Mouse (Mus musculus) retina, postnatal 7 days (tissue): ENCODE measurements around the gene Mat2a.
"Not testable (repeated sequence)": the region's sequence is repeated elsewhere in the genome, so short reads cannot be mapped to it uniquely, and the experiment has no call there.

Experiments
- DNase-seq: peaks from one replicate; pipeline ENCODE4 v3.0.0-alpha.2; 2012; ENCODE audit warnings: low read depth, low spot score

The Mat2a gene

DNA sequence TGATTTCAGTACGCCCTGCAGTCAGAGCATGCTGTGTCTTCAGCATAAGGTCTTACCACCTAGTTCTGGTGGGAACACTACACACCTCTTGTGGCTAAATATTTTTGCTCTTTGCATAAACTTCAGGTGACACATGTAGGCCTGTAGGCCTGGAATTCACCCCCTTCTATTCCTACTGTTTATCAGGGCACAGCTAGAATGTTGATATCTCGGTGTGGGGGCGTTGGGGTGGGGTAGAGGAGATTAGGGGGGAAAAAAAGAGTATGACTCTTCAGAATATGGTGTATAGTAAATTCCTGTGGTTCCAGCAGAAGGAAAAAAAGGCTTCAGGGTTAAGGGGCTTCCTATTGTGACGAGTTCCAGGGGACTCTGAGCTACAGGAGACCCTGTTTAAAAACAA lies 17.2 kb upstream of the Mat2a start:
- no peak for DNase-seq

DNA sequence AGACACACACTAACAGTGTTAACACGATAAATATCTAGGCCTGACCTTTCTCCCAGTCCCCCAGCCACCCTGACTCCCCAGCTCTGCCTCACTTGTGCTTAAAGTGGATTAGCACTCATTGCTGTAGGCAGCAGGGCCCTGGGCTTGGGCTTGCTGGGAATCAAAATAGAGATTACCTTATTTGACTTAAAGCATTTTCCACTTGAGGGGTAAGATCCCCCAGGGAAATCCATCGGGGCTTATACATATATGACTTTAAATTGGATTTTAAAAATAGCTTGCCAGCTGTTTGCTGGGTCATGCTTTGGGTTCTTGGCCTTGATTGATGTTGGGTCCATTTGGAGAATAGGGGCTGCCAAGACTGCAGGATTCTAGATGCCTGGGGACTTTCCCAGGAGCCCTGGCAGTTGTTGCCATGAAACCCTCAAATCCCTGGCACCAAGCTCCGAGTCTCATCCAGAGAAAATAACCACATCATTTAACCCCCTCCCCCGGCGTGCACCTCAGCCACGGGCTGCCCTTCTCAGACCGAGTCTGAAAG lies 15.5 kb upstream of the Mat2a start:
- no peak for DNase-seq

DNA sequence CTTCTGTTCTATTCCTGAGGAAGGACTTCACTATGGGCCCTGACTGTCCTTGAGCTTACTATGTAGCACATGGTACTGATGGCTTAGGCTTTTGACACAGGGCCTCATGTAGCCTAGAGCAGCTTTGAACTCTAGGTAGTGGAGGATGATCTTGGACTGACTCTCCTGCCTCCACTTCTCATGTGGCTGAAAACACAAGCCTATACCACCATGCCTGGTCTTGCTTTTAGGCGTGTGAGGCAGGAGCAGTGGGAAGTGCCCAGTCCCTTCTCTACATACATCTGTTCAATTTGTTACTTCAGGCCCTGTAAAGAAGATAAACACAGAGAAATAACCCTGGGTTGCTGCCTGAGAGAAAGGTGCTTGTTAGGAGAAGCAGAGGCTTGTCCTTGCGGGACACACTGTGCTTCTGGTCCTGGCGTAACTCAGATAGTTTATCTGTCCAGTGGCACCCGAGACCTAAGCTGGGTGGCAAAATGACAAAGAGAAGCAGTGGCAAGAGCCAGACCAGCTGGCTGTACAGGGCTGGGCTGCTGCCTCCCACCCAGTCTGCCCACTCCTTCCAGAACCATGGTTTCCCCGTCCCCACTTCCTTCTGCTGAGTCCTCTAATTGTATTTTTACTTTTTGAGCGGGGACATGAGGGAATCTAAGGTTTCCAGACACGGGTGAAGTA lies 14.9 kb upstream of the Mat2a start:
- DNase-seq: no peak

DNA sequence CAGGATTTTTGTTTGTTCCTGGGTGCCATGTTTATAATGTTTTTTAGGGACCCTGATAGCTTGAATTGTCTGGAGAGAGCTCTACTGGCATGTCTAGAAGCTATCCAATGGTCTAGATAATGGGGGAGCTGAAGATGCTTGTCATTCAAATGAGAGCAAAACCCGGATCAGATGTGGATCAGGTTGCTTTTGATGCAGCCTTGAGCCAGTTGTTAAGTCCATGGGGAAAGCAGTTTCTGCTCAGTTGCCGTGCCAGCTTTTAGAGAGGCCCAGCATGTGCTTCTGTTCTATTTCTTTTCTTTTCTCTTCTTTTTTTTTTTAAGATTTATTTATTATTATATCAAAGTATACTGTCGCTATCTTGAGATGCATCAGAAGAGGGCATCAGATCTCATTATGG lies 14.2 kb upstream of the Mat2a start:
- DNase-seq: no peak

DNA sequence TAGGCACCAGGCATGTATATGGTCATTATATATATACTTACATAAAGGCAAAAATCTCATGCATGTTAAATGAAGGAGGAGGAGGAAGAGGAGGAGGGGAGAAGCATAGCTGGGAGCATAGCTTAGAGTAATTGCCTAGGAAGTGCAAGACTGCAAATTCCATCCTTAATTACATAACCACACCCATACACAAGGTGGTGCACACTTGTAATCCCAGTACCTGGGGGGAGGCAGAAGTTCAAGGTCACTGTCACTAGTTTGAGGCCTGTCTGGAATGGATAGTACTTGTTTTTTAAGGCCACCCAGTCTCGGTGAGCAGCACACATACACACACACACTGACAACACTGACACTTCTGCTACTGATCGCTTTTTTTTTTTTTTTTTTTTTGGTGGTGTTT lies 13.0 kb upstream of the Mat2a start:
- DNase-seq: no peak

DNA sequence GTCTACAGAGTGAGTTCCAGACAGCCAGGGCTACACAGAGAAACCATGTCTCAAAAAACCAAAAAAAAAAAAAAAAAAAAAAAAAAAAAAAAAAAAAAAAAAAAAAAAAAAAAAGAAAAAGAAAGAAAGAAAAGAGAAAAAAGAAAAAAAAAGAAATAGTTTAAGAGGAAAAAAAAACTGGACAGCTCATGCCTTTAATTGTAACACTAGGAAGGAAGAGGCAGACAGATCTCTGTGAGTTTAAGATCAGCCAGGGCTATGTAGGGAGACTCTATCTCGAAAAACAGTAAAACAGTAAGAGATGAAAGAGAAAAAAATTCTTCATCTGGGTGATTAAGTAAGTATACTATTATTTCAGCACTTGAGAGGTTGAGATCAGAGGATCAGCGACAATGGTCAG lies 12.4 kb upstream of the Mat2a start:
- not testable (repeated sequence) for DNase-seq

DNA sequence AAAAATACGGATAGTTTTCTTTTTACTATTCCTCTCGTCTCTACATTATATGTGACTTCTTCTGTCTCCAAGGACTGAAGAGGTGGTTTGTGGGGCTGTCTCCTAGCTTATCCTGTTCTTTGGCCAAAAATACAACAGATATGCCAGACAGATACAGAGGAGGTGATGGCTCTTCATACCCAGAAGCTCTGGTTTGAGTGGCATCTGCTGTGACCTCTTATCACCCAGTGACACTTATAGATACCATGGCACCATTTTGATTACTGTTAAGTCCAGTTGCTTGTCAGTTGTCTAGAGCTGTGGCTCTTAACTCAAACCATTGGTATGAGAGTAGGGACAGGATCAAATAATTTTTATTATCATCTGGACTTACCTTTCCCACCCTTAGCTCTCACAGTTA lies 8.1 kb upstream of the Mat2a start:
- no peak for DNase-seq

DNA sequence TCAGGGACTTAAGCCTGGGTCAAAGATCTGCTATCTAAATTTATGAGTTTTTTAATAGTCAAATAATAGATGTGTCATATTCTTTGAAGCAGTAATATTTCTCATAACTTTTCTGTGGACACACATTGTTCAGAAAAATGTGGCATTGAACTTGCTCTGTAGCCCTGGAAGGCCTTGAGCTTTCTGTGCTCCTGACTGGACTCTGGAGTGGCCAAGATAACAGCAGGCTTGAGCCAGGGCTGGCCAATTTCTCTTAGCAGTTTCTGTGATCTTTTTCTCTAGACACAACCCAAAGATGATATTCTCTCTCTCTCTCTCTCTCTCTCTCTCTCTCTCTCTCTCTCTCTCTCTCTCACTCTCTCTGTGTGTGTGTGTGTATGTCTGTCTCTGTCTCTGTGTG lies 5.7 kb upstream of the Mat2a start:
- no peak for DNase-seq

DNA sequence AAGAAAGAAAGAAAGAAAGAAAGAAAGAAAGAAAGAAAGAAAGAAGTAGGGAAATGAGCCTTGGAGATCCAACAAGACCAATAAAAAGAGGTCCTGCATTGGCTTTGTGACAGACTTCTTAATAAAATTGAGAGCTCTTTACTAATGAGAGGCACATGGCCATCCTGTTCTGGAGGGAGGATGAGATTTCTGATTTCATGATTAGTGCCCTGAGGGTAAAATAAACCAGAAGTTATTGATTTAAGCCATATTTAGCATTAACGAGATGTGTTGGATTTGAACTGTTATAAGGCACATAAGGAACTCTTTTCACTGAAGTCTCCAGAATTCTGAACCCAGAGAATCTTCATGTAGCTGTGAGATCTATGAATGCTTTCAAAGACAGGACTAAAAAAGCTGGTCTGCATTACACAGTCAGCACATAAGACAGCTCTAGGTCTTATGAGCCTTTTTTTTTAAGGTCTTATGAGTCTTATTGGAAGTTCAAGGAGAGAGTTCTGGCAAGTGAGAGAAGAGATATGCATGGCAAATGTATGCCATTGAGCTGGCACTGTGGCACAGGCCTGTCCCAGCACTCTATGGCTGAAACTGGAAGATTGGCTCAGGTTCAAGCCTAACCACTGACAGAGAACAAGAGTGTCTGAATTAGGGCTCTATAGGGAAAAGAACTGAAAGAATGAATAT lies 3.7 kb upstream of the Mat2a start:
- no peak for DNase-seq

DNA sequence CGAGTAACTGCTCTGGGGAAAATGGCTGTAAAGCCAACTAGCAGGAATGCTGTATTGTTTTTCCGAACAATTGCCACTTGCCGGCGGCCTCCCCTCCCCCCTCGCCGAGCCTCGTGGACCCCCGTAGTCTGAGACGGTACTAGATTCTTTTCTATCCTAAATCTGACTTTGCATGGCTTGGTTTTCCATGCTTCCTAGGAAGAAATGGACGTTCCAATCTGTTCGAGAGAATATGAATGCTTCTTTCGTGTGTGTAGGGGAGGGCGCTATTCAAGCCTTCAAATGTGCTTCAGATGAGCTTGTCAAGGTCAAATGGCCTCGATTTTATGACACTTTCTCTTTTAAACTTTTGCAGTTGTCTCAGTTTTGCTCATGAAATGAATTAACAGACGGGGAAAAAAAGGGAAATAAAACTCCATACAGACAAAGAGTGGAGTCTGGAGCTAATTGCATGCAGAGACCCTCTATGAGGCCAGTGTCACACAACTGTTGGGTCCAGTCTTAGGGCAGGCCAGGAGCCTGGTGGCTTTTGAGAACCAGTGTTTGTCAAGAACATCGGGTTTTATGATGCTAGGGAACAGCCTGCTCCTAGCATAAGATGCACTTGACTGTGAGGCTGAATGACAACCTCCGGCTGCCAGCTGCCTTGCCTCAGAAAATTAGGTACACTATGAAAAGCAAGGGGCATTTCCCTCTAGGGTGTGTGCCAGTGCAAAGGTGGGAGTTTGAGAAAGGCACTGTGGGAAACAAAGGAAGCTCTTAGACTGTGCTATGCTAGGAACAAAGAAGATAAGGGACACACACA lies 1.0 kb upstream of the Mat2a start:
- DNase-seq: no peak

DNA sequence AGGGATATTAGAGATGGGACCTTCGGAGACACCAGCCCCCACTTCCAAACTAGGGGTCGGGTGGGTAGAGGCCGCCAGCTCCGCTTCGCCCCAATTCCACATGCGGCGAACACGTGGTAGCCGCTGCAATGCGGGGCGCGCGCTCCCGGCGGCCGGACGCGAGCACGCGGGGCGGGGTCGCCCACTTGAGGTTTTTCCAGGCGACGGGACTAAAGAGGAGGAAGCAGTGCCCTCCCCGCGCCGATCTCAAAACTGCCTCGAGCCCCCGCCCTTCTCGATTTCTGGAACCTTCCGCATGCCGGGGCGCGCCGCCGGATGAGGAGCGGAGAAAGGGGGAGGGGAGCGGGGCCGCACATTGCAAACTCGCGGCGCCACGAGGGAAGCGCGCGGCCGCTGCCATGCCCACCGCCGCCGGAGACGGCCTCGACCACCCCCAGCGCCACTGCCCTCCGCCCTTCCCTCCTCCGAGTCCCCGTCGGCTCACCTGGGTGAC lies 450 bp downstream of the Mat2a start:
- DNase-seq: peak; percentile 69

DNA sequence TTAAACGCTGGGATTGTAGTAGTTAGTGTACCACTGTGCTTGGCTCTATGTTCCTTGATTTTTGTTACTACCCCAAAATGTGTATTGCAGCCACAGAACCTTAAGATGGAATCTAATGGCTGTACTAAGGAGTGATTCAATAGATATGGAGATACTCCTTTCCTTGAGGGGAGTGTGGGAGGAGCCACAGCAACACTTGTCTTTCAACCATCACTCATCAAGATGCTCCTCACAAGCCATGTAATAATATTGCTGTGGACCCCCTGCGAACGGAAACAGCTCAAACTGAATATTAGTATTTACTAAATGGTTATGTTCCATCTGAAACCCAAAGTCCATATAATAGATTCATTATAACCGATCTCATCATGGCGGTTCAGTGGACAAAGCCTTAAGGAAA lies 1.1 kb downstream of the Mat2a start:
- no peak for DNase-seq

DNA sequence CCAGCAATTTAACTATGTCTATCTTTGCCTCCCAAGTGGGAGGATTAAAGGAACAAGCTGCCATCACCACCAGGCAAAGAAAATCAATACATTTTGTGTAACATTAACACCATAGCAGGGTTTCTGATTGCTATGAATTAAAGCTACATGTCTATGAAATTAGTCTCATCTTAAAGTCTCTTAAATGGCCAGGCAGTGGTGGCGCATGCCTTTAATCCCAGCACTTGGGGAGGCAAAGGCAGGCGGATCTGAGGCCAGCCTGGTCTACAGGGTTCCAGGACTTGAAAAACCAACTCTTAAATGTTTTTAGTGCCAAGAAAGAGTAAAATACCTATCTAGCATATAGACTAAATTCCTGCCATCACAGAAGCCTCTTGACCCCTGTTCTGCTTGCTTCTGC lies 7.2 kb downstream of the Mat2a start:
- no peak for DNase-seq

DNA sequence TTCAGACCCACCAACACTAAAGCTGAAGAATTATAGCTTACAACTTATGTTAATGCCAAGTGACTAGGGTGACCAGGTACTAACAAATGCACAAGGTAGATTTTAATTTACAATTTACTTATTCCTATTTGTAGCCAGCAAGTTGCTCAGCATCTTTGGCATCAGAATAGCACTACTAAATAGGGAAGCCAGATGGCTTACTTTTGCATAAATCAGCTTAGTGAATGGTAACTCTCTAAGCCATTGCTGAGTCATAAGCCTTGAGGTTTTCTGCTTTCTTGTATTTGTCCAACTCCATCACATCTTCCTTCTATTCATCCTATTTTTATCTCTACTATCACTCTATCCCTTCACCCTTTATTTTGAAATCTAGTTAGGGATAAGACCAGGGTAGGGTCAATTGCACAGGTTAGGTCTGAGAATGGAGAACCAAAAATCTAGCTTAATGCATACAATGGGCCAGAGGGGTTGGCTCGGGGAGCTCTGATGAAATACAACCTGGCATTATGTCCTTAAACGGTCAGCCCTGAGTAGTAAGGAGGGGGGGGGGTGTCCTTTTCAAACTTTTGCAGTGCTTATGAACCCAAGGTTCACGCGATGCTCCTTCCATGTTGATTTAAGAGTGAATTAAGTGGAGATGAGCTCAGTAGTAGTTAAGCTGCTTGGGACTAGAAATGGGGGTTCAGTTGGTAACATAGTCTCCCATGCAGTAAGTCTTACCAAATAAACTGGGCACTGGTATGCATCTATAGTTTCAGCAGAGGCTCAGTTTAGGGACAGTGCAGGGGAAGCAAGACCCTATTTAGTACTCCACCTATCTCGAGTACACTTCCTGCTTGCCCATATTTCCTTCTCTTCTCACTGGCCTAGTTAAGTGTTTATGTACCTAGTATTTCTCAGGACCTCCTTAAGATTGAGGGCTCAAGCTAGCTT lies 8.1 kb downstream of the Mat2a start:
- no peak for DNase-seq

DNA sequence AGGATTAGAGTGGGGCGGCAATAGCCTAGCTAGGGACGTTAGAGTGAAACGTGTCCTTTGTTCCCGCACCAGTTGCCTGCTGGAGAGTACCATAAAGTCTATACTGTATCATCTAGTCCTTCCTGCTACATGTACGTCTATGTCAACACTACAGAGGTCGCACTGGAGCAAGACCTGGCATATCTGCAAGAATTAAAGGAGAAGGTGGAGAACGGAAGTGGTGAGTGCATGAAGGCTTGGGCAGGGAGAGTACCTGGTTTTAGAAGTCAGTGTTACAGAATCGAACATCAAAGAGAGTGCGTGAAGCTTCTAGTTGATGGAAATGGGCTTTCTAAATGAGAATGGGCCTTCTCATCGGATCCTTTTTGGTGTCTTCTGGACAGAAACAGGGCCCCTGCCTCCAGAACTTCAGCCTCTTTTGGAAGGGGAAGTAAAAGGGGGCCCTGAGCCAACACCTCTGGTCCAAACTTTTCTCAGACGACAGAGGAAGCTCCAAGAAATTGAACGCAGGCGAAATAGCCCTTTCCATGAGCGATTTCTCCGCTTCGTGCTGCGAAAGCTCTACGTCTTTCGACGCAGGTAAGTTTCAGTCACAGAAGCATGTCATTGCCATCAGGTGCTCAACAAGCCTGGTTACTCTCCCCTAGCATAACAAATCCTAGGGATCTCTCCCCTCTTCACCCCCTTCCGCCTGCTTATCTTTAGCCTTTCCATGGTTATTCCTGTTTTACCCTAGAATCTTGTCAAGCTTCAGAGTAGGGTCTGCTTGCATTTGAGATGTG lies 10.1 kb downstream of the Mat2a start:
- DNase-seq: no peak

DNA sequence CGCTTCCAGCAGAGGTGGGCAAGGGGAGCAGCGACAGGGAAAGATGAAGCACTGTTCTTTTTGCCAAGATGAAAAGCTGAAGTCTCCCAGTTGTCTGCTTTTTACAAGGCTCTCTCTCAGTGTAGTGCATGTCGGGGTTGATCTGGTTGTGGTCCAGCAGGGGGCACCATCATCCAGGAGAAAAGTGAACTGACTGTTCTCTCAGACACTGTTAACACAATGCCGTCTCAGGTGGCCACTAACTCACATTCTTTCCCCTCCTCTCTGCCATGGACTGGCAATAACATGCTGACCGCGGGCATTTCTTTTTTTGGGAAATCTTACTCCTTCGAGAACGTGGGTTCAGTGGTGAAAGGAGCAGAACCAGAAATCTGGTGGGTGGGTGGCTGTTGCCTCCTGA lies 11.3 kb downstream of the Mat2a start:
- DNase-seq: peak; percentile 72

DNA sequence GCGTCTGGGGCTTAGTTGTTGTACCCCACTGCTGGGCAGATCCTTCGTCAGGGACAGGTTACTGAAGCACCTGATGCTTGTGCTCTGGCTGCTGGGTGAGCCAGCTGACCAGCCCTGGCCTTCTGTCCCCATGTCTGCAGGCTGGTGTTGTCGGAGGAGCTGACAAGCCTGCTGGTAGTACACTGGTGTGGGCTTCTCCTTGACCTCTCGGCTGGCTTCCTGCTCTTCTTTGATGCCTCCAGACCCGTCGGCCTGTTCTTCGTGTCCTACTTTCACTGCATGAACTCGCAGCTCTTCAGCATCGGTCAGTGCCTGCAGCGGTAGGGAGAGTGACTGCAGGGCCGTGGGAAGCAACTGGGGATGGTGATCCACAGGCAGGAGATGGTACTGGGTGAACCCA lies 13.7 kb downstream of the Mat2a start:
- DNase-seq: no peak

DNA sequence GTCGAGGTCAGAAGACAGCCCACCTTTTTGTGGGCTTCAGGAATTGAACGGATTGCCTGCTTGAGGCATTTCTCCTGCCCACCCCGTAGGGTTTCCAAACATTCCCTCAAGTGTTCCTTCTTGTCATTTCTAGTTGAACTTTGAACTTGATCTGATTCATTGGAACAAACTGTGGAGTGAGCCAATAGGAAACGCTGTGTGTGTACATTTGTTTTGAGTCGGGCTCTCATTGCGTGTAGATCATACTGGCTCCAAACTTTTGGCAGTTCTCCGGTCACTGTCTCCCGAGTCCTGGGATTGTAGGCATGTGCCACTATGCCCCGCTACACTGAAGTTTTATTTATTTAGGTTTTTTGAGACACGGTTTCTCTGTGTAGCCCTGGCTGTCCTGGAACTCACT lies 18.5 kb downstream of the Mat2a start:
- no peak for DNase-seq

DNA sequence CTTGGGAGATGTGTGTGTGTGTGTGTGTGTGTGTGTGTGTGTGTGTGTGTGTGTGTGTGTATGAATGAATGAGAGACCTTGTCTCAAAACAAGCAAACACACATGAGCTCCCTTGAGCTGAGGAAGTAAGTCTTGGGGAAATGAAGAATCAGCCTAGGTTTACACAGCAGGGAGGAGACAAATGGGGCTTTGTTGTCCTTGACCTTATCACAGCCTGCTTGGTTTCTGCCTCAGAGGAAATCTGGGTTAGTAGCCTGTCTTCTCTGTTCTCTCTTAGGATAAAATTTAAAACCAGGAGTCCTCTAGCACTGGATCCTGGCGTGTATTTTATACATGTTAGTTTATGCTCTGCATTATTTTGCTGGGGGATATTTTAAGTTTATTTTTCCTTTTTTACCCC lies 19.6 kb downstream of the Mat2a start:
- no peak for DNase-seq

DNA sequence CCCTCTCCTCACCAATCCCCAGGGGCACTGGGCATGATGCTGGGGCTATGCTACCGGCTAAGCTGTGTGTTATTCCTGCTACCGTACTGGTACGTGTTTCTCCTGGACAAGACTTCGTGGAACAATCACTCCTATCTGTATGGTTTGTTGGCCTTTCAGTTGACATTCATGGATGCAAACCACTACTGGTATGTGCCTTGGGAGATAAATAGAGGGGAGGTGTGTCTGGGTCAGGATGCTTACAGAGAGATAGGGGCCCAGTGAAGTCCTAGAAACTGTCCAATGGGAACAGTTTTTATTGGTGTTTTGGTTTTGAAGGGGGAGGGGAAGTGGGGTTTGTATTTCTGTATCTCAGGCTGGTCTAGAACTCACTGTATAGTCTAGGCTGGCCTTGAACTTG lies 21.1 kb downstream of the Mat2a start:
- DNase-seq: no peak
